Mouse (Mus musculus): ENCODE measurements around the gene Dync2li1.

- no peak for TF ChIP-seq CTCF (IDR thresholded peaks at IDR 0.05)
- TF ChIP-seq EP300 (IDR thresholded peaks at IDR 0.05), result no peak
Observed at GRCm38 (mm10) chr17:84584107-84584506, 42.2 kb upstream of the Dync2li1 start.

Measured in lung, postnatal 0 days (tissue).